ENCODE assay signal across 8 mouse cellular contexts in the genomic region with DNA sequence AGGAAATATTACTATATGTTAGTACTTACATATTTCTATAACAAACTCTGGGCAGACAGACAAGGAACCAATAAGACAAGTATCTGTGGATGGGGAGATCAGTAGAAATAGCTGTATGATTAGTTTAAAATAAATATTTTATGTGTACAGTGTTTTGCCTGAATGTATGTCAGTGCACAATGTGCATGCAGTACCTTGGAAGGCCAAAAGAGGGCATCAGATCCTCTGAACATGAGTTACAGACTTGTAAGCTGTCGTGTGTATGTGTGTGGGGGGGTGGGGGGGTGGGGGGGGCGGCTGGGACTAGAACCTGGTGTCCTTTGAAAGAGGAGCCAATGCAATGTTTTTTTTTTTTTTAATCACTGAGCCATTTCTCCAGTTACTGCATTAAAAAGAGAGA. TPM values are rescaled to one million over a fixed set of nuclear protein-coding genes. Genes with fewer than 3 reads are reported as not detected.
DNase-seq lines count a peak whose midpoint lies in the region; ATAC-seq and TF ChIP-seq lines count a peak whose summit lies in the region.
"Had no signal": no experiment of that assay in that cellular context is flagged by ENCODE, and none has a peak within 500 bp of the region (broad histone marks: within the 10 kb centered on the region; RNA-seq: fewer than 3 reads in every experiment).

No protein-coding gene starts in this region.

- H3K27ac ChIP-seq in left cerebral cortex, adult 2 months, result no peak overlapping the region
- H3K27ac ChIP-seq in embryonic facial prominence, embryonic 14.5 days (replicated peaks; ENCODE audit: low read depth, low read length), result no peak overlapping the region
- H3K27ac ChIP-seq: midbrain, embryonic 12.5 days had no signal

- H3K9ac ChIP-seq in embryonic facial prominence, embryonic 14.5 days (ENCODE audit: low read depth, low read length), result no peak overlapping the region
- H3K9ac ChIP-seq: midbrain, embryonic 12.5 days had no signal

- H3K9me3 ChIP-seq in embryonic facial prominence, embryonic 14.5 days (ENCODE audit: control insufficient read depth, low read length), result no peaks in the 10 kb centered on the region
- H3K9me3 ChIP-seq: midbrain, embryonic 12.5 days had no signal

- H3K4me1 ChIP-seq in embryonic facial prominence, embryonic 14.5 days (ENCODE audit: control insufficient read depth, insufficient read depth, low read length), result no peaks in the 10 kb centered on the region
- H3K4me1 ChIP-seq: midbrain, embryonic 12.5 days had no signal

- ATAC-seq in embryonic facial prominence, embryonic 14.5 days (ENCODE audit: low read depth), result no peak

- no peak for DNase-seq in left cerebral cortex, adult 2 months (ENCODE audit: extremely low spot score in 1 of 2, low spot score in 2 of 2)
- DNase-seq in left cerebral cortex, postnatal 10 days (ENCODE audit: extremely low spot score in 1 of 2, low spot score in 2 of 2), result no peak
- DNase-seq in ES-CJ7 (ENCODE audit: low read depth, low spot score), result peak; percentile 67
- DNase-seq in adrenal gland, postnatal 25 days, result peak; percentile 30
- DNase-seq in embryonic facial prominence, embryonic 14.5 days (ENCODE audit: low spot score), result peak; percentile 60
- peak; percentile 50 for DNase-seq in left cerebral cortex, postnatal 4 days
- DNase-seq in skeletal muscle tissue, adult 2 months (ENCODE audit: low read depth, low spot score), result peak; percentile 51

- H3K4me2 ChIP-seq in embryonic facial prominence, embryonic 14.5 days (ENCODE audit: low read depth, low read length), result no peak overlapping the region
- H3K4me2 ChIP-seq: midbrain, embryonic 12.5 days had no signal

- 15% methylated on average over 2 of the region's 2 CpGs for WGBS in embryonic facial prominence, embryonic 14.5 days

- H3K27me3 ChIP-seq in embryonic facial prominence, embryonic 14.5 days (replicated peaks; ENCODE audit: control insufficient read depth, insufficient read depth, low read length), result 0 out of 2 replicates have a peak, but pooled peaks cover 13% of the 10 kb centered on the region

- no peak overlapping the region for H3K4me3 ChIP-seq in left cerebral cortex, adult 2 months
- H3K4me3 ChIP-seq in embryonic facial prominence, embryonic 14.5 days (ENCODE audit: low read depth, low read length), result no peak overlapping the region
- H3K4me3 ChIP-seq: midbrain, embryonic 12.5 days had no signal

- H3K36me3 ChIP-seq in embryonic facial prominence, embryonic 14.5 days (ENCODE audit: control insufficient read depth, insufficient read depth, low read length), result no peaks in the 10 kb centered on the region
- H3K36me3 ChIP-seq: midbrain, embryonic 12.5 days had no signal

- peak; percentile 51 for TF ChIP-seq CTCF in left cerebral cortex, adult 2 months (IDR thresholded peaks at IDR 0.05)

- intact Hi-C loops in left cerebral cortex, adult 2 months (cut with DNase I), result loop anchor here (1.0 to 5.0 kb wide), 2 partner anchors 54 to 145 kb away; no protein-coding TSS in a partner anchor
- intact Hi-C loops in left cerebral cortex, postnatal 10 days (cut with DNase I), result no loop called here
- intact Hi-C loops in left cerebral cortex, postnatal 4 days (cut with DNase I), result no loop called here

RNA-seq across cellular contexts. Expression of gene Gabrr1, which starts 15.5 kb away (rescaled TPM):
- total RNA-seq in left cerebral cortex, adult 2 months (2021), result not detected
- total RNA-seq in left cerebral cortex, postnatal 10 days (2021), result under 1 TPM; 0.19 to 0.20 TPM
- not detected in 2 replicates for total RNA-seq in adrenal gland, postnatal 25 days (2021)
- polyA plus RNA-seq in embryonic facial prominence, embryonic 14.5 days (2014; fragmentation: Nextera tagmentation; extraction: Ambion mirVana), result 0.12 TPM in 1 of 2 replicates, not detected in the other
- under 1 TPM in 1 of 2 experiments, not detected in 1; 0.16 TPM for total RNA-seq in left cerebral cortex, postnatal 4 days (2021)
- polyA plus RNA-seq: midbrain, embryonic 12.5 days had no signal

RNA-seq across cellular contexts. Expression of gene Pm20d2, which starts 41.7 kb away (rescaled TPM):
- 1 to 10 TPM; 5.5 to 6.3 TPM for total RNA-seq in left cerebral cortex, adult 2 months (2021)
- total RNA-seq in left cerebral cortex, postnatal 10 days (2021), result 1 to 10 TPM; 6.6 to 8.1 TPM
- total RNA-seq in adrenal gland, postnatal 25 days (2021), result 43.9 and 82.7 TPM in 2 replicates
- 1.2 and 1.6 TPM in 2 replicates for polyA plus RNA-seq in embryonic facial prominence, embryonic 14.5 days (2014; fragmentation: Nextera tagmentation; extraction: Ambion mirVana)
- 1 to 10 TPM; 8.2 to 8.4 TPM for total RNA-seq in left cerebral cortex, postnatal 4 days (2021)

Comparison
In these comparisons a context has a peak if more than half of its experiments do, and no peak if none do; other contexts are left out.
1. DNase-seq: peak in ES-CJ7 (single experiment), adrenal gland, postnatal 25 days (single experiment), embryonic facial prominence, embryonic 14.5 days (single experiment), left cerebral cortex, postnatal 4 days (single experiment) and skeletal muscle tissue, adult 2 months (single experiment); none in left cerebral cortex, adult 2 months (0 of 2) and left cerebral cortex, postnatal 10 days (0 of 2).